8 mouse cellular contexts compared by ENCODE assay signal in the genomic region with DNA sequence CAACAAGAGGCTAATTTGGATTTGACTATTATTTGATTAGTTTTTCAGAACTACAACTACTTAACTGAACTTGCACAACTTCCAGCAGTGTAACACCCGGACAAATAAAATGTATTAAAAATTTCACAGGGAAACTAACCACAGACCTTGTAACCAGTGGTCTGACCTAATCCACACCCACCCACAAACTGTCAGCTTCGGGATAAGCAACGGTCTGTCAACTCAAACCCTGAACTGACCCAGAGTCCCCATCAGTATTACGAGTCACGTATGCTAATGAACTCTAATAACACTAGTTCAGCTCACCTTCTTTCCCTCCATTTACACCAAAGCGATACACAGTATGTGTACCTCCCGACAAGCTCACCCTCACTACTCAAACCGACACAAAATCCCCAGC. TPM values are rescaled to one million over a fixed set of nuclear protein-coding genes. Genes with fewer than 3 reads are reported as not detected.
DNase-seq lines count a peak whose midpoint lies in the region; ATAC-seq lines count a peak whose summit lies in the region.

No protein-coding gene starts in this region.

- 17% methylated on average over 8 of the region's 8 CpGs for WGBS in forebrain, embryonic 12.5 days
- WGBS in liver, embryonic 12.5 days (ENCODE audit: insufficient replicate concordance), result 7% methylated on average over 8 of the region's 8 CpGs

- ATAC-seq in forebrain, embryonic 12.5 days (ENCODE audit: low FRiP score), result peak; percentile 11; the same call in 1 of the 2 replicates
- ATAC-seq in liver, embryonic 12.5 days, result peak; percentile 6

- no peaks in the 10 kb centered on the region for H3K27me3 ChIP-seq in forebrain, embryonic 12.5 days
- no peaks in the 10 kb centered on the region for H3K27me3 ChIP-seq in liver, embryonic 12.5 days (replicated peaks)

- no peaks in the 10 kb centered on the region for H3K9me3 ChIP-seq in forebrain, embryonic 12.5 days
- H3K9me3 ChIP-seq in liver, embryonic 12.5 days (replicated peaks), result no peaks in the 10 kb centered on the region

- H3K27ac ChIP-seq in forebrain, embryonic 12.5 days, result peak overlapping the region; percentile 96; the same call in 1 of the 2 replicates
- H3K27ac ChIP-seq in liver, embryonic 12.5 days, result peak overlapping the region; percentile 99

- peak; percentile 16 for DNase-seq in cerebellum, adult 11-12 months
- no peak for DNase-seq in cerebellum, adult 9-10 months
- DNase-seq in 416B (ENCODE audit: low read depth), result peak; percentile 72
- no peak for DNase-seq in frontal cortex, adult 2 months (ENCODE audit: extremely low spot score in 1 of 2, low spot score in 1 of 2)
- DNase-seq in adrenal gland, adult (ENCODE audit: inconsistent age in 2 of 2, low spot score in 1 of 2), result no peak
- no peak for DNase-seq in thymus, postnatal 0 days (ENCODE audit: low spot score)

- peak overlapping the region; percentile 83 for H3K4me2 ChIP-seq in forebrain, embryonic 12.5 days
- H3K4me2 ChIP-seq in liver, embryonic 12.5 days, result peak overlapping the region; percentile 82

- H3K4me1 ChIP-seq in forebrain, embryonic 12.5 days, result peaks cover 24% of the 10 kb centered on the region
- H3K4me1 ChIP-seq in liver, embryonic 12.5 days, result peaks cover 49% of the 10 kb centered on the region

- H3K9ac ChIP-seq in forebrain, embryonic 12.5 days, result peak overlapping the region; percentile 88
- peak overlapping the region; percentile 88 for H3K9ac ChIP-seq in liver, embryonic 12.5 days

- peak overlapping the region; percentile 86 for H3K4me3 ChIP-seq in forebrain, embryonic 12.5 days (replicated peaks)
- H3K4me3 ChIP-seq in liver, embryonic 12.5 days, result peak overlapping the region; percentile 81

- H3K36me3 ChIP-seq in forebrain, embryonic 12.5 days (replicated peaks), result peaks cover 42% of the 10 kb centered on the region
- H3K36me3 ChIP-seq in liver, embryonic 12.5 days, result peaks cover 57% of the 10 kb centered on the region

RNA-seq across cellular contexts. Expression of gene 1700123O20Rik, which starts 0.5 kb away (rescaled TPM):
- 87.5 and 89.7 TPM in 2 replicates for polyA plus RNA-seq in forebrain, embryonic 12.5 days (2016; fragmentation: Nextera tagmentation; extraction: Ambion mirVana)
- 51.6 and 53.9 TPM in 2 replicates for polyA plus RNA-seq in liver, embryonic 12.5 days (2016; fragmentation: Nextera tagmentation; extraction: Ambion mirVana)
- 36.3 and 36.6 TPM in 2 replicates for polyA plus RNA-seq in frontal cortex, adult 2 months (2012; rRNA removed)
- 101 TPM in 2 replicates for polyA plus RNA-seq in thymus, postnatal 0 days (2015; fragmentation: Nextera tagmentation; extraction: Ambion mirVana)

RNA-seq across cellular contexts. Expression of gene Acin1, which starts 1.3 kb away (rescaled TPM):
- 188 and 190 TPM in 2 replicates for polyA plus RNA-seq in forebrain, embryonic 12.5 days (2016; fragmentation: Nextera tagmentation; extraction: Ambion mirVana)
- polyA plus RNA-seq in liver, embryonic 12.5 days (2016; fragmentation: Nextera tagmentation; extraction: Ambion mirVana), result 74.1 and 76.0 TPM in 2 replicates
- polyA plus RNA-seq in frontal cortex, adult 2 months (2012; rRNA removed), result 239 and 246 TPM in 2 replicates
- polyA plus RNA-seq in thymus, postnatal 0 days (2015; fragmentation: Nextera tagmentation; extraction: Ambion mirVana), result 137 and 173 TPM in 2 replicates

RNA-seq across cellular contexts. Expression of gene Gm29776, which starts 13.2 kb away (rescaled TPM):
- not detected in 2 replicates for polyA plus RNA-seq in forebrain, embryonic 12.5 days (2016; fragmentation: Nextera tagmentation; extraction: Ambion mirVana)
- 0.05 TPM in 1 of 2 replicates, not detected in the other for polyA plus RNA-seq in liver, embryonic 12.5 days (2016; fragmentation: Nextera tagmentation; extraction: Ambion mirVana)
- 0.08 and 0.20 TPM in 2 replicates for polyA plus RNA-seq in frontal cortex, adult 2 months (2012; rRNA removed)
- 0.09 and 0.18 TPM in 2 replicates for polyA plus RNA-seq in thymus, postnatal 0 days (2015; fragmentation: Nextera tagmentation; extraction: Ambion mirVana)

RNA-seq across cellular contexts. Expression of gene Cebpe, which starts 26.5 kb away (rescaled TPM):
- not detected in 2 replicates for polyA plus RNA-seq in forebrain, embryonic 12.5 days (2016; fragmentation: Nextera tagmentation; extraction: Ambion mirVana)
- polyA plus RNA-seq in liver, embryonic 12.5 days (2016; fragmentation: Nextera tagmentation; extraction: Ambion mirVana), result 3.3 and 3.7 TPM in 2 replicates
- 0.17 TPM in 1 of 2 replicates, not detected in the other for polyA plus RNA-seq in frontal cortex, adult 2 months (2012; rRNA removed)
- not detected in 2 replicates for polyA plus RNA-seq in thymus, postnatal 0 days (2015; fragmentation: Nextera tagmentation; extraction: Ambion mirVana)

RNA-seq across cellular contexts. Expression of gene Cdh24, which starts 44.3 kb away (rescaled TPM):
- 9.8 and 10.7 TPM in 2 replicates for polyA plus RNA-seq in forebrain, embryonic 12.5 days (2016; fragmentation: Nextera tagmentation; extraction: Ambion mirVana)
- 0.61 and 1.0 TPM in 2 replicates for polyA plus RNA-seq in liver, embryonic 12.5 days (2016; fragmentation: Nextera tagmentation; extraction: Ambion mirVana)
- polyA plus RNA-seq in frontal cortex, adult 2 months (2012; rRNA removed), result 15.1 and 18.1 TPM in 2 replicates
- 5.2 and 5.4 TPM in 2 replicates for polyA plus RNA-seq in thymus, postnatal 0 days (2015; fragmentation: Nextera tagmentation; extraction: Ambion mirVana)

Comparison
In these comparisons a context has a peak if more than half of its experiments do, and no peak if none do; other contexts are left out.
1. DNase-seq: peak in cerebellum, adult 11-12 months (single experiment) and 416B (single experiment); none in cerebellum, adult 9-10 months (single experiment), frontal cortex, adult 2 months (0 of 2), adrenal gland, adult (0 of 2) and thymus, postnatal 0 days (single experiment).